Mouse (Mus musculus) mature B cell (primary cell): ENCODE results near the gene Gpr62.

ENCODE experiments used
- in situ Hi-C: fragments of 300-500 bp; cut with MboI; formaldehyde crosslinking; loops from 2 replicates; pipeline ENCODE4 v1.14.3; 2019

Gpr62 gene

GRCm38 (mm10) chr9:106474456-106474855, 8.7 kb upstream of the Gpr62 start:
- in situ Hi-C loops: no loop called here

- in situ Hi-C loops: no loop called here
Observed at GRCm38 (mm10) chr9:106473753-106474105, 8.0 kb upstream of the Gpr62 start.

GRCm38 (mm10) chr9:106473081-106473752, 7.5 kb upstream of the Gpr62 start:
- in situ Hi-C loops: no loop called here

GRCm38 (mm10) chr9:106472321-106472720, 6.6 kb upstream of the Gpr62 start:
- in situ Hi-C loops: no loop called here

- in situ Hi-C loops: no loop called here
Observed at GRCm38 (mm10) chr9:106471892-106472291, 6.2 kb upstream of the Gpr62 start.

- in situ Hi-C loops: no loop called here
Observed at GRCm38 (mm10) chr9:106470991-106471750, 5.4 kb upstream of the Gpr62 start.

GRCm38 (mm10) chr9:106469776-106470175, 4.0 kb upstream of the Gpr62 start:
- in situ Hi-C loops: no loop called here

GRCm38 (mm10) chr9:106469317-106469716, 3.6 kb upstream of the Gpr62 start:
- in situ Hi-C loops: no loop called here

- in situ Hi-C loops: no loop called here
Observed at GRCm38 (mm10) chr9:106467746-106468145, 2.0 kb upstream of the Gpr62 start.

- in situ Hi-C loops: no loop called here
Observed at GRCm38 (mm10) chr9:106466721-106467120, 983 bp upstream of the Gpr62 start.

GRCm38 (mm10) chr9:106464751-106465541, 792 bp downstream of the Gpr62 start:
- in situ Hi-C loops: no loop called here

GRCm38 (mm10) chr9:106463122-106464063, 2.3 kb downstream of the Gpr62 start:
- in situ Hi-C loops: no loop called here

- in situ Hi-C loops: no loop called here
Observed at GRCm38 (mm10) chr9:106462430-106462800, 3.3 kb downstream of the Gpr62 start.

GRCm38 (mm10) chr9:106461641-106462429, 3.9 kb downstream of the Gpr62 start:
- in situ Hi-C loops: no loop called here

- in situ Hi-C loops: no loop called here
Observed at GRCm38 (mm10) chr9:106461026-106461415, 4.7 kb downstream of the Gpr62 start.

GRCm38 (mm10) chr9:106460401-106461025, 5.2 kb downstream of the Gpr62 start:
- in situ Hi-C loops: no loop called here

- in situ Hi-C loops: no loop called here
Observed at GRCm38 (mm10) chr9:106459946-106460345, 5.8 kb downstream of the Gpr62 start.

GRCm38 (mm10) chr9:106457920-106458319, 7.8 kb downstream of the Gpr62 start:
- in situ Hi-C loops: no loop called here

- in situ Hi-C loops: no loop called here
Observed at GRCm38 (mm10) chr9:106457163-106457559, 8.6 kb downstream of the Gpr62 start.
